25 mouse cellular contexts compared by ENCODE assay signal in the genomic region with DNA sequence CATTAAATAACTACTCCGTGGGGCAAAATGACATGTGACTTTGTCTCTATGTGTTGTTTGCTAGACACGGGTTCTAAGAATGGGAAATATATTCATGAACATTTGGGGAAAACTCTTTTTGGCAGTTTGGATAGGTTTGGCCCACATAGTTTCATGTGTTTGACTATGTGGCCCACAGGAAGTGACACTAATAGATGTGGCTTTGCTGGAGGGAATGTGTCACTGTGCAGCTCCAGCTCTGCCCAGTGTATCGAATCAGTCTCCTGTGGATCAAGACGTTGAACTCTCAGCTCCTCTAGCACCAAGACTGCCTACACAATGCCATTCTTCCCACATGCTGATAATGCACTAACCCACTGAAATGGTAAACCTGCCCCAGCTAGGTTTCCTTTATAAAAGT.
"Had no signal": no experiment of that assay in that cellular context is flagged by ENCODE, and none has a peak within 500 bp of the region (broad histone marks: within the 10 kb centered on the region; RNA-seq: fewer than 3 reads in every experiment).

No protein-coding gene starts in this region.

- H3K9me3 ChIP-seq: heart, embryonic 10.5 days; heart, embryonic 12.5 days; intestine, embryonic 15.5 days; limb, embryonic 13.5 days; limb, embryonic 15.5 days; liver, embryonic 12.5 days had no signal

- H3K27ac ChIP-seq: gastrocnemius, adult 2 months; heart, embryonic 10.5 days; hindbrain, embryonic 10.5 days; hindbrain, embryonic 12.5 days; hindbrain, embryonic 14.5 days; intestine, embryonic 15.5 days; limb, embryonic 13.5 days; limb, embryonic 15.5 days; liver, embryonic 12.5 days; liver, embryonic 14.5 days had no signal

- H3K4me2 ChIP-seq: heart, embryonic 12.5 days; hindbrain, embryonic 12.5 days; hindbrain, embryonic 14.5 days; intestine, embryonic 15.5 days; limb, embryonic 13.5 days; limb, embryonic 15.5 days; liver, embryonic 12.5 days had no signal

- H3K36me3 ChIP-seq: heart, embryonic 10.5 days; heart, embryonic 12.5 days; hindbrain, embryonic 10.5 days; hindbrain, embryonic 12.5 days; intestine, embryonic 15.5 days; limb, embryonic 13.5 days; limb, embryonic 15.5 days; liver, embryonic 12.5 days had no signal

- ATAC-seq: hindbrain, embryonic 16.5 days; intestine, embryonic 15.5 days; intestine, postnatal 0 days; liver, embryonic 12.5 days had no signal

- H3K27me3 ChIP-seq: heart, embryonic 12.5 days; hindbrain, embryonic 12.5 days; intestine, embryonic 15.5 days; limb, embryonic 13.5 days; limb, embryonic 15.5 days; liver, embryonic 12.5 days had no signal

- DNase-seq: gastrocnemius, adult 2 months; gastrocnemius, postnatal 10 days; gastrocnemius, postnatal 25 days; heart, adult 18-20 months; heart, postnatal 10 days; heart, postnatal 4 days; kidney, adult 18-20 months; kidney, adult 8-10 months; kidney, postnatal 10 days; kidney, postnatal 36 days; layer of hippocampus, adult 9-11 months; layer of hippocampus, postnatal 36 days; left cerebral cortex, postnatal 4 days had no signal

- H3K9ac ChIP-seq: heart, embryonic 12.5 days; hindbrain, embryonic 12.5 days; hindbrain, embryonic 14.5 days; intestine, embryonic 15.5 days; limb, embryonic 13.5 days; limb, embryonic 15.5 days; liver, embryonic 12.5 days; liver, embryonic 14.5 days had no signal

- H3K4me3 ChIP-seq: gastrocnemius, adult 2 months; heart, embryonic 10.5 days; heart, embryonic 12.5 days; hindbrain, embryonic 10.5 days; hindbrain, embryonic 12.5 days; intestine, embryonic 15.5 days; limb, embryonic 13.5 days; limb, embryonic 15.5 days; liver, embryonic 12.5 days had no signal

- H3K4me1 ChIP-seq: heart, embryonic 10.5 days; heart, embryonic 12.5 days; hindbrain, embryonic 10.5 days; hindbrain, embryonic 12.5 days; intestine, embryonic 15.5 days; limb, embryonic 13.5 days; limb, embryonic 15.5 days; liver, embryonic 12.5 days had no signal
